Mouse (Mus musculus): ENCODE data around the gene Lhfp. TPM values are rescaled to one million over a fixed set of nuclear protein-coding genes. Genes with fewer than 3 reads are reported as not detected.

Lhfp gene
- polyA plus RNA-seq, 1 experiment from 2014 or later, result 89.7 TPM

DNA sequence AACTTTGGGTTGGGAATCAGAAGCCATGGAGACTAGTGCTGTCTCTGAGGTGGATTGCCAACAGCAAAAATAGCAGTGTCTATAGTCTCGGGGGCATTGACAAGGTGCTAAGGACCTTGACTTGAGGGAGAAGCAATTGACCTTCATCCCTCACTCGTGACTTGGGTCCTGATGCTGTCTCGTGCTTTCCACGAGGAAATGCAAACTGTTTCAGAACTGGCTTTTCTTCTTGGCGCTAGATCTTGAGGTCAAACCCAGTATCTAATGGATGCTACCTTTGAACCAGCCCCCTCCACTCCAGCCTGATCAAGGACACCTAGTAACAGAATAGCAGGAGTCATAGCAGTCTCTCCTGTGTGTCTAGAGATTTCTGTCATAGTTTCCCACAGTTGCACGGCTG, 78.7 kb downstream of the Lhfp start:
- Histone ChIP-seq H3K9ac (ENCODE audit: low read depth, low read length) (no peak overlapping the region), H3K27me3 (ENCODE audit: control insufficient read depth, insufficient read depth, low read length) (no peaks in the 10 kb centered on the region)

GRCm38 (mm10) chr3:53125495-53125894, 84.2 kb downstream of the Lhfp start:
- Histone ChIP-seq H3K36me3 (ENCODE audit: control insufficient read depth, insufficient read depth, low read length) (no peaks in the 10 kb centered on the region), H3K4me3 (ENCODE audit: low read length) (no peak overlapping the region), H3K27ac (ENCODE audit: low read depth, low read length) (no peak overlapping the region), H3K9me3 (ENCODE audit: control insufficient read depth, low read length) (no peaks in the 10 kb centered on the region), H3K4me1 (ENCODE audit: control insufficient read depth, insufficient read depth, low read length) (no peaks in the 10 kb centered on the region), H3K27me3 (ENCODE audit: control insufficient read depth, insufficient read depth, low read length) (no peaks in the 10 kb centered on the region), H3K4me2 (replicated peaks; ENCODE audit: low read depth, low read length) (no peak overlapping the region), H3K9ac (ENCODE audit: low read depth, low read length) (no peak overlapping the region)
- peak; percentile 91 for ATAC-seq (ENCODE audit: low FRiP score, low TSS enrichment)
- 58% methylated on average over 8 of the region's 8 CpGs for WGBS

More for the DNA sequence above, 78.7 kb downstream of the Lhfp start:
- no peaks in the 10 kb centered on the region for H3K4me1 ChIP-seq (ENCODE audit: control insufficient read depth, insufficient read depth, low read length)
- WGBS, result 83% methylated on average over 6 of the region's 6 CpGs
- no peak overlapping the region for H3K4me2 ChIP-seq (replicated peaks; ENCODE audit: low read depth, low read length)
- no peak overlapping the region for H3K4me3 ChIP-seq (ENCODE audit: low read length)
- H3K9me3 ChIP-seq (ENCODE audit: control insufficient read depth, low read length), result no peaks in the 10 kb centered on the region
- no peak overlapping the region for H3K27ac ChIP-seq (ENCODE audit: low read depth, low read length)
- no peak for ATAC-seq (ENCODE audit: low FRiP score, low TSS enrichment)
- no peaks in the 10 kb centered on the region for H3K36me3 ChIP-seq (ENCODE audit: control insufficient read depth, insufficient read depth, low read length)

DNA sequence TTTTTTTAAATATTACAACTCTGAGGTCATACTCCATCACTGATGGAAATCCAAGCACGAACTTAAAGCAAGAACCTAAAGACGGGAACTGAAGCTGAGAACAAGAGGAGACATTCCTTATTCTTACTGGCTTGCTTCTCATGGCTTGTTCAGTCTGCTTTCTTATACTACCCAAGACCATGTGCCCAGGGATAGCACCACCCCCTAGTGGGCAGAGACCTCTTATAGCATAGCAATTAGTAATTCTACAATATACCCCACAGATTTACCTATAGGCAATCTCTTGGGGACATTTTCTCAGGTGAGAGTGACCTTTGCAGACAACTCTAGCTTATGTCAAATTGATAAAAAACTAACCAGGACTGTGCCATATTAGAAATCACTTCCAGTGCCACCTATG, 97.5 kb downstream of the Lhfp start:
- ATAC-seq (ENCODE audit: low FRiP score, low TSS enrichment), result no peak
- WGBS, result 92% methylated on average over 2 of the region's 2 CpGs
- H3K4me1 ChIP-seq (ENCODE audit: control insufficient read depth, insufficient read depth, low read length), result no peaks in the 10 kb centered on the region

DNA sequence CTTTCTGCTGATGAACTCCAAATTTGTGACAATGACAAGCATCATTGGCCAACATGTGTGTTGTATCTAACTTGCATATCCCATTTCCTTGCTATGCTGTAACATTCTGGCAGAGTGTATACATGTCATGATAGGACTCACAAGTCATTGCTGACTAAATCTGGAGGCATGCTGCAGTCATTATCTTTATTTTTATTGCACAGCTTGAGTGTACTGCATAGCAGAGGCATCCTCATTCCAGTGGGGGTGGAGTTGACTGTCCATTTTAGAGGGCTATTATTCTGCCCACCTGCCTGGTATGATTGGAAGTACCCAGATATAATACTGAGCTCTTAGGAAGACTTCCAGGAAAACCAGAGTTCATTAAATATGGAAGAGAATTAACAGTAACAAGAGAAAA, 97.9 kb downstream of the Lhfp start:
- no peaks in the 10 kb centered on the region for H3K4me1 ChIP-seq (ENCODE audit: control insufficient read depth, insufficient read depth, low read length)
- no peak for ATAC-seq (ENCODE audit: low FRiP score, low TSS enrichment)
- no peaks in the 10 kb centered on the region for H3K9me3 ChIP-seq (ENCODE audit: control insufficient read depth, low read length)
- no peak overlapping the region for H3K9ac ChIP-seq (ENCODE audit: low read depth, low read length)
- no peaks in the 10 kb centered on the region for H3K27me3 ChIP-seq (ENCODE audit: control insufficient read depth, insufficient read depth, low read length)
- no peak overlapping the region for H3K4me3 ChIP-seq (ENCODE audit: low read length)
- no peaks in the 10 kb centered on the region for H3K36me3 ChIP-seq (ENCODE audit: control insufficient read depth, insufficient read depth, low read length)
- H3K27ac ChIP-seq (ENCODE audit: low read depth, low read length), result no peak overlapping the region
- no peak overlapping the region for H3K4me2 ChIP-seq (replicated peaks; ENCODE audit: low read depth, low read length)

More for the DNA sequence above, 97.5 kb downstream of the Lhfp start:
- H3K9ac ChIP-seq (ENCODE audit: low read depth, low read length), result no peak overlapping the region
- H3K4me2 ChIP-seq (replicated peaks; ENCODE audit: low read depth, low read length), result no peak overlapping the region
- no peak overlapping the region for H3K27ac ChIP-seq (ENCODE audit: low read depth, low read length)
- no peaks in the 10 kb centered on the region for H3K9me3 ChIP-seq (ENCODE audit: control insufficient read depth, low read length)
- no peak overlapping the region for H3K4me3 ChIP-seq (ENCODE audit: low read length)
- no peaks in the 10 kb centered on the region for H3K36me3 ChIP-seq (ENCODE audit: control insufficient read depth, insufficient read depth, low read length)
- H3K27me3 ChIP-seq (ENCODE audit: control insufficient read depth, insufficient read depth, low read length), result no peaks in the 10 kb centered on the region

- no peak for ATAC-seq (ENCODE audit: low FRiP score, low TSS enrichment)
- Histone ChIP-seq H3K4me1 (ENCODE audit: control insufficient read depth, insufficient read depth, low read length) (no peaks in the 10 kb centered on the region), H3K27ac (ENCODE audit: low read depth, low read length) (no peak overlapping the region), H3K4me2 (replicated peaks; ENCODE audit: low read depth, low read length) (no peak overlapping the region), H3K4me3 (ENCODE audit: low read length) (no peak overlapping the region), H3K9ac (ENCODE audit: low read depth, low read length) (no peak overlapping the region), H3K36me3 (ENCODE audit: control insufficient read depth, insufficient read depth, low read length) (no peaks in the 10 kb centered on the region), H3K27me3 (ENCODE audit: control insufficient read depth, insufficient read depth, low read length) (no peaks in the 10 kb centered on the region), H3K9me3 (ENCODE audit: control insufficient read depth, low read length) (no peaks in the 10 kb centered on the region)
- WGBS, result 83% methylated on average over 5 of the region's 5 CpGs
These were observed 98.3 kb downstream of the Lhfp start for GRCm38 (mm10) chr3:53139642-53140041.

GRCm38 (mm10) chr3:53142528-53142927, 101.2 kb downstream of the Lhfp start:
- Histone ChIP-seq H3K4me2 (replicated peaks; ENCODE audit: low read depth, low read length) (no peak overlapping the region), H3K27me3 (ENCODE audit: control insufficient read depth, insufficient read depth, low read length) (no peaks in the 10 kb centered on the region), H3K9ac (ENCODE audit: low read depth, low read length) (no peak overlapping the region), H3K4me3 (ENCODE audit: low read length) (no peak overlapping the region), H3K4me1 (ENCODE audit: control insufficient read depth, insufficient read depth, low read length) (no peaks in the 10 kb centered on the region), H3K36me3 (ENCODE audit: control insufficient read depth, insufficient read depth, low read length) (no peaks in the 10 kb centered on the region), H3K9me3 (ENCODE audit: control insufficient read depth, low read length) (no peaks in the 10 kb centered on the region), H3K27ac (ENCODE audit: low read depth, low read length) (no peak overlapping the region)
- ATAC-seq (ENCODE audit: low FRiP score, low TSS enrichment), result no peak
- 88% methylated on average over 9 of the region's 9 CpGs for WGBS

GRCm38 (mm10) chr3:53145526-53145925, 104.2 kb downstream of the Lhfp start:
- no peaks in the 10 kb centered on the region for H3K27me3 ChIP-seq (ENCODE audit: control insufficient read depth, insufficient read depth, low read length)
- H3K4me3 ChIP-seq (ENCODE audit: low read length), result no peak overlapping the region
- ATAC-seq (ENCODE audit: low FRiP score, low TSS enrichment), result no peak
- no peaks in the 10 kb centered on the region for H3K4me1 ChIP-seq (ENCODE audit: control insufficient read depth, insufficient read depth, low read length)
- no peaks in the 10 kb centered on the region for H3K36me3 ChIP-seq (ENCODE audit: control insufficient read depth, insufficient read depth, low read length)
- no peak overlapping the region for H3K27ac ChIP-seq (ENCODE audit: low read depth, low read length)
- H3K4me2 ChIP-seq (replicated peaks; ENCODE audit: low read depth, low read length), result no peak overlapping the region
- WGBS, result 70% methylated on average over 2 of the region's 2 CpGs
- no peak overlapping the region for H3K9ac ChIP-seq (ENCODE audit: low read depth, low read length)
- no peaks in the 10 kb centered on the region for H3K9me3 ChIP-seq (ENCODE audit: control insufficient read depth, low read length)

DNA sequence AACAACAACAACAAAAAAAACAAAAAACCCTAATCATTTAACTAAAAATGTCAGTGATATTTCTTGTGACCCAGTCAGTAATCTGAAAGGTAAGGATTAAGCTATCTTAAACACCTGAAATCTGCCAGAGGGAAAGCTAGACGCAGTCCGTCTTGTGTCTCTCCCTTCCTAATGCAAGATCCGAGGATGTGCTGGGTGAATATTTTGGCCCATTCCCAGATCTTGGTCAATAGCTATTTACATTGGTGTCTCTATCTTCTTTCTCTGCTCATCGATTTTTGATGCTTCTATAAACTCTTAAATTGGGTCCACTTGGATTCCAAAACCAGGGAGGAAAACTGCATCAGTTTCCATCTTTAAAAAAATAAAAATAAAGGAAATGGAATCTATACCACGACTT, 104.6 kb downstream of the Lhfp start:
- no peak overlapping the region for H3K9ac ChIP-seq (ENCODE audit: low read depth, low read length)
- whole genome bisulfite sequencing, result 89% methylated on average over 5 of the region's 5 CpGs
- no peaks in the 10 kb centered on the region for H3K9me3 ChIP-seq (ENCODE audit: control insufficient read depth, low read length)
- no peaks in the 10 kb centered on the region for H3K4me1 ChIP-seq (ENCODE audit: control insufficient read depth, insufficient read depth, low read length)
- H3K4me2 ChIP-seq (replicated peaks; ENCODE audit: low read depth, low read length), result no peak overlapping the region
- no peak overlapping the region for H3K27ac ChIP-seq (ENCODE audit: low read depth, low read length)
- H3K4me3 ChIP-seq (ENCODE audit: low read length), result no peak overlapping the region
- no peaks in the 10 kb centered on the region for H3K27me3 ChIP-seq (ENCODE audit: control insufficient read depth, insufficient read depth, low read length)
- ATAC-seq (ENCODE audit: low FRiP score, low TSS enrichment), result no peak
- no peaks in the 10 kb centered on the region for H3K36me3 ChIP-seq (ENCODE audit: control insufficient read depth, insufficient read depth, low read length)

GRCm38 (mm10) chr3:53147001-53147400, 105.7 kb downstream of the Lhfp start:
- Histone ChIP-seq H3K4me1 (ENCODE audit: control insufficient read depth, insufficient read depth, low read length) (no peaks in the 10 kb centered on the region), H3K27me3 (ENCODE audit: control insufficient read depth, insufficient read depth, low read length) (no peaks in the 10 kb centered on the region), H3K36me3 (ENCODE audit: control insufficient read depth, insufficient read depth, low read length) (no peaks in the 10 kb centered on the region), H3K9ac (ENCODE audit: low read depth, low read length) (no peak overlapping the region), H3K4me2 (replicated peaks; ENCODE audit: low read depth, low read length) (no peak overlapping the region), H3K27ac (ENCODE audit: low read depth, low read length) (no peak overlapping the region), H3K9me3 (ENCODE audit: control insufficient read depth, low read length) (no peaks in the 10 kb centered on the region), H3K4me3 (ENCODE audit: low read length) (no peak overlapping the region)
- no peak for ATAC-seq (ENCODE audit: low FRiP score, low TSS enrichment)
- 88% methylated on average over 5 of the region's 5 CpGs for WGBS

GRCm38 (mm10) chr3:53148751-53149150, 107.4 kb downstream of the Lhfp start:
- 93% methylated on average over 3 of the region's 3 CpGs for WGBS
- no peak for ATAC-seq (ENCODE audit: low FRiP score, low TSS enrichment)
- no peak overlapping the region for H3K4me2 ChIP-seq (replicated peaks; ENCODE audit: low read depth, low read length)

More at GRCm38 (mm10) chr3:53148751-53149150, 107.4 kb downstream of the Lhfp start:
- Histone ChIP-seq H3K27ac (ENCODE audit: low read depth, low read length) (no peak overlapping the region), H3K9me3 (ENCODE audit: control insufficient read depth, low read length) (no peaks in the 10 kb centered on the region), H3K4me1 (ENCODE audit: control insufficient read depth, insufficient read depth, low read length) (no peaks in the 10 kb centered on the region), H3K27me3 (ENCODE audit: control insufficient read depth, insufficient read depth, low read length) (no peaks in the 10 kb centered on the region), H3K9ac (ENCODE audit: low read depth, low read length) (no peak overlapping the region), H3K4me3 (ENCODE audit: low read length) (no peak overlapping the region), H3K36me3 (ENCODE audit: control insufficient read depth, insufficient read depth, low read length) (no peaks in the 10 kb centered on the region)
